Mouse (Mus musculus) liver, adult 2 months (tissue): Measurements from ENCODE around the gene Tmem269.

Experiments used
- CTCF ChIP-seq: fragments of 200-500 bp; IDR thresholded peaks from 2 replicates; pipeline ENCODE4 v1.5.1; 2011; ENCODE audit warnings: low read depth, low read length, control low read depth
- POLR2A ChIP-seq: fragments of 200-500 bp; IDR thresholded peaks from 2 replicates; pipeline ENCODE4 v1.6.1; 2011; ENCODE audit warnings: low read length, control low read depth; ENCODE audit not compliant: insufficient read depth; ENCODE audit errors: extremely low read depth

GRCm38 (mm10) chr4:119191273-119191672 is 26.7 kb downstream of the Tmem269 start:
- TF ChIP-seq CTCF (no peak), POLR2A (no peak)
